Mouse (Mus musculus) CH12.LX (cell line): ENCODE results near the gene Rcn1. TPM values are rescaled to one million over a fixed set of nuclear protein-coding genes. Genes with fewer than 3 reads are reported as not detected.

Experiments
- DNase-seq: peaks from one replicate; pipeline ENCODE4 v3.0.0-alpha.2; 2013; ENCODE audit errors: extremely low read depth
- H3K27ac ChIP-seq: 2 replicates; pipeline ENCODE4 v1.5.1; 2012; ENCODE audit warnings: low read depth, mild to moderate bottlenecking, control low read depth, moderate library complexity; ENCODE audit not compliant: insufficient read depth
- H3K27me3 ChIP-seq: replicated peaks from 2 replicates; pipeline ENCODE3; 2012; ENCODE audit warnings: inconsistent platforms
- H3K36me3 ChIP-seq, 2 experiments: replicated peaks in 1 of 2; 2 replicates each; pipeline versions ENCODE3 to v1.6.1; 2012; ENCODE audit warnings: inconsistent platforms in 1 of 2, low read length in 1 of 2, mild to moderate bottlenecking in 1 of 2, mixed read lengths in 1 of 2, moderate library complexity in 1 of 2; ENCODE audit not compliant: control insufficient read depth in 1 of 2, insufficient read depth in 1 of 2
- H3K4me1 ChIP-seq, 2 experiments: 2 replicates each; pipeline ENCODE4 v1.6.1; 2012; ENCODE audit warnings: inconsistent platforms in 1 of 2, moderate library complexity in 1 of 2; ENCODE audit not compliant: insufficient read depth in 2 of 2, control insufficient read depth in 1 of 2
- H3K4me2 ChIP-seq: 2 replicates; pipeline ENCODE4 v1.6.1; 2012; ENCODE audit warnings: low read depth, mild to moderate bottlenecking, control low read depth; ENCODE audit not compliant: poor library complexity, insufficient read depth, severe bottlenecking
- H3K4me3 ChIP-seq, 3 experiments: fragments of 150-350 bp in 1 of 3; sonication (generic) in 1 of 3; replicated peaks in 1 of 3; 2 replicates each; pipeline versions ENCODE3 to v1.5.1; 2011 to 2012; ENCODE audit warnings: low read depth in 2 of 3, low read length in 2 of 3, mild to moderate bottlenecking in 2 of 3, moderate library complexity in 2 of 3, control low read depth in 1 of 3, improper control_type of control experiment in 1 of 3, inconsistent platforms in 1 of 3, mixed read lengths in 1 of 3; ENCODE audit not compliant: poor library complexity in 1 of 3
- H3K79me2 ChIP-seq: replicated peaks from 2 replicates; pipeline ENCODE4 v1.6.1; 2012; ENCODE audit warnings: mild to moderate bottlenecking, moderate library complexity; ENCODE audit not compliant: control insufficient read depth, poor library complexity, insufficient read depth, severe bottlenecking; ENCODE audit errors: extremely low read depth
- H3K9ac ChIP-seq: 2 replicates; pipeline ENCODE4 v1.6.1; 2012; ENCODE audit warnings: low read depth, mild to moderate bottlenecking, control low read depth, moderate library complexity; ENCODE audit not compliant: insufficient read depth
- H3K9me3 ChIP-seq: replicated peaks from 2 replicates; pipeline ENCODE3; 2012; ENCODE audit warnings: low read length, inconsistent platforms, mixed read lengths
- E2F4 ChIP-seq: IDR thresholded peaks from 2 replicates; pipeline ENCODE4 v1.6.1; 2011; ENCODE audit warnings: low read depth, low read length, improper control_type of control experiment; ENCODE audit not compliant: insufficient replicate concordance
- ELF1 ChIP-seq: IDR thresholded peaks from 2 replicates; pipeline ENCODE4 v1.6.1; 2014; ENCODE audit warnings: low read depth, mild to moderate bottlenecking, inconsistent platforms, low read length, improper control_type of control experiment
- EP300 ChIP-seq: IDR thresholded peaks from 2 replicates; pipeline ENCODE4 v1.6.1; 2011; ENCODE audit warnings: low read length, improper control_type of control experiment
- IRF4 ChIP-seq: IDR thresholded peaks from 2 replicates; pipeline ENCODE4 v1.6.1; 2014; ENCODE audit warnings: low read depth, mild to moderate bottlenecking, inconsistent platforms, low read length, improper control_type of control experiment
- JUN ChIP-seq: IDR thresholded peaks from 2 replicates; pipeline ENCODE4 v1.6.1; 2011; ENCODE audit warnings: low read depth, mild to moderate bottlenecking, low read length, improper control_type of control experiment, moderate library complexity; ENCODE audit not compliant: insufficient read depth
- JUND ChIP-seq: conservative IDR thresholded peaks from 2 replicates; pipeline ENCODE4 v1.6.1; 2011; ENCODE audit warnings: low read depth, low read length, improper control_type of control experiment
- KAT2A ChIP-seq: IDR thresholded peaks from 2 replicates; pipeline ENCODE4 v1.6.1; 2012; ENCODE audit warnings: low read length, improper control_type of control experiment, inconsistent platforms; ENCODE audit not compliant: insufficient replicate concordance
- MAFK ChIP-seq: IDR thresholded peaks from 2 replicates; pipeline ENCODE4 v1.6.1; 2011; ENCODE audit warnings: low read length, improper control_type of control experiment; ENCODE audit not compliant: insufficient replicate concordance
- MAZ ChIP-seq: IDR thresholded peaks from 2 replicates; pipeline ENCODE4 v1.6.1; 2012; ENCODE audit warnings: low read depth, mild to moderate bottlenecking, inconsistent platforms, low read length, improper control_type of control experiment, moderate library complexity
- MXI1 ChIP-seq: IDR thresholded peaks from 2 replicates; pipeline ENCODE4 v1.6.1; 2011; ENCODE audit warnings: mild to moderate bottlenecking, low read depth, low read length, improper control_type of control experiment
- MYC ChIP-seq: IDR thresholded peaks from 2 replicates; pipeline ENCODE4 v1.6.1; 2011; ENCODE audit warnings: low read depth, mild to moderate bottlenecking, improper control_type of control experiment, low read length
- NRF1 ChIP-seq: IDR thresholded peaks from 2 replicates; pipeline ENCODE4 v1.6.1; 2014; ENCODE audit warnings: low read depth, mild to moderate bottlenecking, inconsistent platforms, low read length, improper control_type of control experiment, moderate library complexity
- PAX5 ChIP-seq: IDR thresholded peaks from 2 replicates; pipeline ENCODE4 v1.6.1; 2012; ENCODE audit warnings: low read length, inconsistent platforms, mixed read lengths
- POLR2AphosphoS2 ChIP-seq: IDR thresholded peaks from 2 replicates; pipeline ENCODE4 v1.6.1; 2011; ENCODE audit warnings: low read depth, low read length, improper control_type of control experiment
- RAD21 ChIP-seq: IDR thresholded peaks from 2 replicates; pipeline ENCODE4 v1.6.1; 2011; ENCODE audit warnings: low read depth, mild to moderate bottlenecking, low read length, improper control_type of control experiment, moderate library complexity
- SMC3 ChIP-seq: IDR thresholded peaks from 2 replicates; pipeline ENCODE4 v1.6.1; 2011; ENCODE audit warnings: low read depth, low read length, improper control_type of control experiment
- TCF12 ChIP-seq: IDR thresholded peaks from 2 replicates; pipeline ENCODE4 v1.6.1; 2014; ENCODE audit warnings: low read depth, mild to moderate bottlenecking, inconsistent platforms, low read length, improper control_type of control experiment
- ZKSCAN1 ChIP-seq: IDR thresholded peaks from 2 replicates; pipeline ENCODE4 v1.6.1; 2012; ENCODE audit warnings: low read depth, inconsistent platforms, low read length, improper control_type of control experiment, borderline replicate concordance
- dilution Hi-C: fragments of 300-500 bp; cut with MboI; formaldehyde crosslinking; loops from 2 replicates; pipeline ENCODE4 v1.14.3; 2020; ENCODE audit warnings: low sequenced_read_pairs; ENCODE audit not compliant: extremely low pct_unique_long_range_greater_than_20kb, extremely low pct_ligation_motif_present
- in situ Hi-C: fragments of 300-500 bp; cut with MboI; formaldehyde crosslinking; loops from 3 replicates; pipeline ENCODE4 v1.14.3; 2019; ENCODE audit warnings: low sequenced_read_pairs, low pct_ligation_motif_present, low pct_unique_long_range_greater_than_20kb, mixed read lengths
- polyA plus RNA-seq: library from polyadenylated mRNA; unstranded; fragments of >175 nt; gene quantifications from 2 replicates; pipeline ENCODE4 v1.2.1, GENCODE M21; 2012; ENCODE audit warnings: low read depth; ENCODE audit not compliant: insufficient read length
- total RNA-seq, 2 experiments: library from RNA; depleted of rRNA; stranded (reverse); fragments of 300-350 nt in 1 of 2; fragments of >200 nt in 1 of 2; gene quantifications; 2 replicates each; pipeline ENCODE4 v1.2.3; 2012 to 2014

Rcn1 gene
- total and polyA plus RNA-seq, 3 experiments: 10.5 to 23.4 (median 22.8) TPM

DNA sequence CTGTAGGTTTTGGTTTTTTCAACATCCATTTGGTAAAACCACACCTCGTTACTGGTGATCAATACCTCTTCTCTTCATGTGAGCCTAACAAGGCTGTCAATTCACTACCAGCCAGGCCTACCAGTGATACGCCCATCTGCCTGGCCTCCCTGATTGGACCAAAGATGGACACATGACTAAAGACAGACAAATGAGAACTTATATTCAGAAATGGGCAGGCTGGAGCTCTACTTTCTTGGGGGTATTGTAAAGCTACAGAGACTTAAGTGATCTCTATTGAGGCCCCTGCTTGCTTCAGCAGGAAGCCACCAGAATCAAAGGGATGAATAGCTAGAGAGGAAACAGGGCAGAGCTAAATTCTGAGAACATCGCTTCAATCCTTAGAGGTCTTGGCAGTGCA is 41.1 kb downstream of the Rcn1 start:
- dilution Hi-C loops: no loop called here
- Histone ChIP-seq H3K79me2 (no peaks in the 10 kb centered on the region), H3K4me1 (no peaks in the 10 kb centered on the region), H3K4me2 (no peak overlapping the region), H3K27me3 (no peaks in the 10 kb centered on the region), H3K4me3 (no peak overlapping the region), H3K36me3 (no peaks in the 10 kb centered on the region), H3K9ac (no peak overlapping the region), H3K27ac (no peak overlapping the region), H3K9me3 (no peaks in the 10 kb centered on the region)
- TF ChIP-seq JUND (no peak), PAX5 (no peak), MXI1 (no peak), MAFK (no peak), MYC (no peak), EP300 (no peak), IRF4 (no peak), JUN (no peak), NRF1 (no peak), E2F4 (no peak), RAD21 (no peak), MAZ (no peak)
- in situ Hi-C loops: no loop called here
- DNase-seq: no peak

DNA sequence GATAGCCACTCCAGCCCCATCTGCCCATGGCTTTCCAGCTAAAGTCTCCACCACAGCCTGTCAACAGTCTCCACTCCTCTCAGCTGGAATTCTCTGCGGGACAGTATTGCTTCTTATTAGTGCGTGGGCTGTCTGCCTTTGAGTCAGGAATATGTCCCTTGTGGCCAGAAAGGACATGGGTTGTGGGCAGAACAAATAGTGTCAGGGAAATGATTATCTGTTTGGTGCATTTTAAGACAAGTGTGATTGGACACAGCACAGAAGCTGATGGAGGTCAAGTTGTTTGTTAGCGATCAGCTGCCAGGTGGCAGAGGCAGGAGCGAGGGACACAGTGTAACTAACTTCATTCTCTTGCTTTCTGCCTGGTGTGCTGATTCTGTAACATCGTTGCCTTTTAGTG is 42.3 kb downstream of the Rcn1 start:
- TF ChIP-seq KAT2A (no peak), MYC (no peak), TCF12 (no peak), MAZ (no peak), EP300 (no peak), ZKSCAN1 (no peak), SMC3 (no peak), POLR2AphosphoS2 (no peak), ELF1 (no peak)
- Histone ChIP-seq H3K4me3 (no peak overlapping the region), H3K4me2 (no peak overlapping the region), H3K79me2 (no peaks in the 10 kb centered on the region), H3K4me1 (no peaks in the 10 kb centered on the region), H3K9me3 (no peaks in the 10 kb centered on the region), H3K27ac (no peak overlapping the region), H3K36me3 (no peaks in the 10 kb centered on the region), H3K27me3 (no peaks in the 10 kb centered on the region), H3K9ac (no peak overlapping the region)
- dilution Hi-C loops (no loop called here), in situ Hi-C loops (no loop called here)
- no peak for DNase-seq
